Mouse (Mus musculus) G1E (cell line): Measurements from ENCODE around the gene Dnajb14.

Experiments used
- CTCF ChIP-seq: IDR thresholded peaks from 2 replicates; pipeline ENCODE4 v1.5.1; 2012; ENCODE audit warnings: low read depth, low read length, inconsistent platforms, mixed read lengths
- GATA1 ChIP-seq: IDR thresholded peaks from 2 replicates; pipeline ENCODE4 v1.6.1; 2012; ENCODE audit warnings: borderline replicate concordance, low read length, inconsistent platforms, mixed read lengths
- TAL1 ChIP-seq: conservative IDR thresholded peaks from 2 replicates; pipeline ENCODE4 v1.6.1; 2012; ENCODE audit warnings: low read depth, low read length, inconsistent platforms, mixed read lengths

DNA sequence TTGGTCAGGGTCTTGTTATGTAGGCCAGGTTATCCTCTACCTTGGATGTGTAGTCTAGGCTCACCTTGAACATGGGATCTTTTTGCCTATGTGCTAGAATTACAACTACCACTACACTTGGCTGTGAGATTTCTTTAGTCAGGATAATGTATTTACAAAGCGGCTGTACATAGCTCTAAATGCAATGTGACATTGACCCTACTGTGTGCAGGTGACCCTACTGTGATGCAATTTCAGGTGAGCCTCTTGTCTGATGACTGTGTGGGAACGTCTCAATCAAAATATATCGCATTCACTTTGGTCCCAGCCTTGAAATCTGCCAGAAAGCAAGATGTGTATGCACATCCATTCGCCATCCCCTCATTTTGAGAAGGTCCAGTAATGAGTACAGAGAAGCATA lies 90.9 kb downstream of the Dnajb14 start:
- TF ChIP-seq CTCF (no peak), GATA1 (no peak), TAL1 (no peak)
